Mouse (Mus musculus): Measurements from ENCODE around the gene Kirrel.
A peak's percentile ranks its signal among the peaks of the same experiment; 100 is the strongest.

The Kirrel gene

GRCm38 (mm10) chr3:87082235-87082634 lies 92.3 kb downstream of the Kirrel start:
- DNase-seq (ENCODE audit: extremely low read depth, low read depth, low spot score) = no peak

GRCm38 (mm10) chr3:87079751-87080150 lies 94.8 kb downstream of the Kirrel start:
- no peak for DNase-seq (ENCODE audit: extremely low read depth, low read depth, low spot score)

- DNase-seq (ENCODE audit: extremely low read depth, low read depth, low spot score) = no peak
Observed at GRCm38 (mm10) chr3:87079301-87079700, 95.2 kb downstream of the Kirrel start.

GRCm38 (mm10) chr3:87077681-87078080 lies 96.9 kb downstream of the Kirrel start:
- no peak for DNase-seq (ENCODE audit: extremely low read depth, low read depth, low spot score)

GRCm38 (mm10) chr3:87076899-87077298 lies 97.6 kb downstream of the Kirrel start:
- no peak for DNase-seq (ENCODE audit: extremely low read depth, low read depth, low spot score)

GRCm38 (mm10) chr3:87076161-87076560 lies 98.4 kb downstream of the Kirrel start:
- DNase-seq (ENCODE audit: extremely low read depth, low read depth, low spot score) = no peak

GRCm38 (mm10) chr3:87072612-87073515 lies 101.7 kb downstream of the Kirrel start:
- peak; percentile 19 for DNase-seq (ENCODE audit: extremely low read depth, low read depth, low spot score)

GRCm38 (mm10) chr3:87072191-87072590 lies 102.4 kb downstream of the Kirrel start:
- DNase-seq (ENCODE audit: extremely low read depth, low read depth, low spot score) = no peak

GRCm38 (mm10) chr3:87067396-87067975 lies 107.1 kb downstream of the Kirrel start:
- DNase-seq (ENCODE audit: extremely low read depth, low read depth, low spot score) = no peak

GRCm38 (mm10) chr3:87053939-87054338 lies 120.6 kb downstream of the Kirrel start:
- no peak for DNase-seq (ENCODE audit: extremely low read depth, low read depth, low spot score)

- no peak for DNase-seq (ENCODE audit: extremely low read depth, low read depth, low spot score)
Observed at GRCm38 (mm10) chr3:87047801-87048200, 126.7 kb downstream of the Kirrel start.

GRCm38 (mm10) chr3:87041733-87042132 lies 132.8 kb downstream of the Kirrel start:
- no peak for DNase-seq (ENCODE audit: extremely low read depth, low read depth, low spot score)

- DNase-seq (ENCODE audit: extremely low read depth, low read depth, low spot score) = no peak
Observed at GRCm38 (mm10) chr3:87038500-87038899, 136.0 kb downstream of the Kirrel start.

- no peak for DNase-seq (ENCODE audit: extremely low read depth, low read depth, low spot score)
Observed at GRCm38 (mm10) chr3:87034061-87034460, 140.5 kb downstream of the Kirrel start.

GRCm38 (mm10) chr3:87033357-87033756 lies 141.2 kb downstream of the Kirrel start:
- DNase-seq (ENCODE audit: extremely low read depth, low read depth, low spot score) = no peak

- DNase-seq (ENCODE audit: extremely low read depth, low read depth, low spot score) = no peak
Observed at GRCm38 (mm10) chr3:87030855-87031254, 143.7 kb downstream of the Kirrel start.

All from fat pad, adult 2 months (tissue).